ENCODE assay signal across 11 mouse cellular contexts in genomic region chr9:59071220-59071977, GRCm38 (mm10). TPM values are rescaled to one million over a fixed set of nuclear protein-coding genes. Genes with fewer than 3 reads are reported as not detected.
A peak's percentile ranks its signal among the peaks of the same experiment; 100 is the strongest.
DNase-seq lines count a peak whose midpoint lies in the region; ATAC-seq and TF ChIP-seq lines count a peak whose summit lies in the region.
"Had no signal": no experiment of that assay in that cellular context is flagged by ENCODE, and none has a peak within 500 bp of the region (broad histone marks: within the 10 kb centered on the region; RNA-seq: fewer than 3 reads in every experiment).

No protein-coding gene starts in this region.

- H3K9ac ChIP-seq in hindbrain, embryonic 13.5 days = no peak overlapping the region
- no peak overlapping the region for H3K9ac ChIP-seq in heart, embryonic 14.5 days (ENCODE audit: low read length)
- H3K9ac ChIP-seq in midbrain, postnatal 0 days (replicated peaks; ENCODE audit: low read length, poor library complexity, severe bottlenecking) = no peak overlapping the region
- H3K9ac ChIP-seq in liver, embryonic 11.5 days (ENCODE audit: low read depth, low read length) = no peak overlapping the region

- H3K4me1 ChIP-seq in hindbrain, embryonic 13.5 days (replicated peaks) = peaks cover 46% of the 10 kb centered on the region
- H3K4me1 ChIP-seq in hindbrain, embryonic 10.5 days (replicated peaks) = peaks cover 37% of the 10 kb centered on the region
- peaks cover 22 to 27% of the 10 kb centered on the region in 2 experiments for H3K4me1 ChIP-seq in heart, embryonic 14.5 days (ENCODE audit: control insufficient read depth in 2 of 2, insufficient read depth in 2 of 2, low read length in 2 of 2)
- H3K4me1 ChIP-seq in midbrain, postnatal 0 days (ENCODE audit: insufficient read depth, low read length) = peaks cover 15% of the 10 kb centered on the region
- H3K4me1 ChIP-seq in liver, embryonic 11.5 days (replicated peaks; ENCODE audit: control insufficient read depth, insufficient read depth, low read length) = 0 out of 2 replicates have a peak, but pooled peaks cover 3% of the 10 kb centered on the region
- H3K4me1 ChIP-seq: megakaryocyte, embryonic 14.5 days had no signal

- no peak for ATAC-seq in hindbrain, embryonic 13.5 days (ENCODE audit: low FRiP score)
- no peak; the same call in 1 of the 2 replicates for ATAC-seq in heart, embryonic 14.5 days (ENCODE audit: insufficient number of reproducible peaks, insufficient read depth, low FRiP score, low read depth)
- ATAC-seq in midbrain, postnatal 0 days (ENCODE audit: low FRiP score) = no peak
- ATAC-seq in liver, embryonic 11.5 days (replicated peaks; ENCODE audit: low FRiP score) = no peak

- no peak overlapping the region for H3K4me3 ChIP-seq in hindbrain, embryonic 13.5 days
- H3K4me3 ChIP-seq in hindbrain, embryonic 10.5 days = no peak overlapping the region
- H3K4me3 ChIP-seq in heart, embryonic 14.5 days (ENCODE audit: control insufficient read depth in 1 of 2, insufficient read depth in 1 of 2, low read depth in 1 of 2, low read length in 2 of 2) = no peak overlapping the region
- no peak overlapping the region for H3K4me3 ChIP-seq in midbrain, postnatal 0 days (ENCODE audit: low read depth, low read length)
- H3K4me3 ChIP-seq in liver, embryonic 11.5 days (ENCODE audit: low read depth, low read length) = no peak overlapping the region
- H3K4me3 ChIP-seq: megakaryocyte, embryonic 14.5 days had no signal

- H3K4me2 ChIP-seq in hindbrain, embryonic 13.5 days = peak overlapping the region; percentile 52
- H3K4me2 ChIP-seq in heart, embryonic 14.5 days (ENCODE audit: low read length) = no peak overlapping the region
- peak overlapping the region; percentile 44; the same call in 1 of the 2 replicates for H3K4me2 ChIP-seq in midbrain, postnatal 0 days (ENCODE audit: low read depth, low read length, poor library complexity, severe bottlenecking)
- H3K4me2 ChIP-seq in liver, embryonic 11.5 days = no peak overlapping the region

- no peaks in the 10 kb centered on the region for H3K36me3 ChIP-seq in hindbrain, embryonic 13.5 days
- no peaks in the 10 kb centered on the region for H3K36me3 ChIP-seq in hindbrain, embryonic 10.5 days
- H3K36me3 ChIP-seq in heart, embryonic 14.5 days (ENCODE audit: control insufficient read depth, insufficient read depth, low read length) = no peaks in the 10 kb centered on the region
- no peaks in the 10 kb centered on the region for H3K36me3 ChIP-seq in midbrain, postnatal 0 days (ENCODE audit: insufficient read depth, low read length)
- H3K36me3 ChIP-seq in liver, embryonic 11.5 days (ENCODE audit: control insufficient read depth, insufficient read depth, low read length) = no peaks in the 10 kb centered on the region

- no peak for TF ChIP-seq CTCF in midbrain, postnatal 0 days (IDR thresholded peaks at IDR 0.05)

- 53% methylated on average over 7 of the region's 7 CpGs for WGBS in hindbrain, embryonic 13.5 days
- WGBS in hindbrain, embryonic 10.5 days = 68% methylated on average over 7 of the region's 7 CpGs
- WGBS in heart, embryonic 14.5 days = 41% methylated on average over 7 of the region's 7 CpGs
- whole genome bisulfite sequencing in midbrain, postnatal 0 days = 46% methylated on average over 7 of the region's 7 CpGs
- 66% methylated on average over 7 of the region's 7 CpGs for WGBS in liver, embryonic 11.5 days

- H3K27me3 ChIP-seq in hindbrain, embryonic 13.5 days = 0 out of 2 replicates have a peak, but pooled peaks cover 3% of the 10 kb centered on the region
- H3K27me3 ChIP-seq in hindbrain, embryonic 10.5 days (ENCODE audit: insufficient read depth, poor library complexity, severe bottlenecking) = no peaks in the 10 kb centered on the region
- no peaks in the 10 kb centered on the region for H3K27me3 ChIP-seq in heart, embryonic 14.5 days (ENCODE audit: control insufficient read depth, insufficient read depth, low read length)
- H3K27me3 ChIP-seq in midbrain, postnatal 0 days (ENCODE audit: insufficient read depth, low read length) = no peaks in the 10 kb centered on the region
- H3K27me3 ChIP-seq in liver, embryonic 11.5 days (replicated peaks; ENCODE audit: control insufficient read depth, insufficient read depth, low read length) = no peaks in the 10 kb centered on the region

- peak overlapping the region; percentile 72 for H3K27ac ChIP-seq in hindbrain, embryonic 13.5 days
- no peak overlapping the region for H3K27ac ChIP-seq in hindbrain, embryonic 10.5 days
- H3K27ac ChIP-seq in heart, embryonic 14.5 days (replicated peaks in 1 of 2; ENCODE audit: control insufficient read depth in 1 of 2, insufficient read depth in 1 of 2, low read depth in 2 of 2, low read length in 2 of 2) = peak overlapping the region; percentile 54 to 62; a peak in 3 of 4 replicates
- H3K27ac ChIP-seq in midbrain, postnatal 0 days (ENCODE audit: low read depth, low read length) = peak overlapping the region; percentile 80
- no peak overlapping the region for H3K27ac ChIP-seq in liver, embryonic 11.5 days (ENCODE audit: low read depth, low read length)

- H3K9me3 ChIP-seq in hindbrain, embryonic 13.5 days = no peaks in the 10 kb centered on the region
- no peaks in the 10 kb centered on the region for H3K9me3 ChIP-seq in hindbrain, embryonic 10.5 days
- H3K9me3 ChIP-seq in heart, embryonic 14.5 days (ENCODE audit: control insufficient read depth, low read length) = no peaks in the 10 kb centered on the region
- H3K9me3 ChIP-seq in midbrain, postnatal 0 days (ENCODE audit: low read length) = no peaks in the 10 kb centered on the region
- no peaks in the 10 kb centered on the region for H3K9me3 ChIP-seq in liver, embryonic 11.5 days (ENCODE audit: control insufficient read depth, low read length)
- H3K9me3 ChIP-seq: megakaryocyte, embryonic 14.5 days had no signal

- no peak for DNase-seq in hindbrain, embryonic 10.5 days (ENCODE audit: low spot score)
- peak; percentile 50 for DNase-seq in brain, adult 2 months (ENCODE audit: low read depth, low spot score)
- no peak for DNase-seq in midbrain, postnatal 0 days (ENCODE audit: low spot score)
- no peak for DNase-seq in liver, embryonic 11.5 days (ENCODE audit: low spot score)
- no peak for DNase-seq in left cerebral cortex, postnatal 10 days (ENCODE audit: extremely low spot score in 1 of 2, low spot score in 2 of 2)
- no peak for DNase-seq in kidney, adult 9 months
- DNase-seq: kidney, adult 8-10 months; thymus, postnatal 4 days had no signal

- intact Hi-C loops in left cerebral cortex, postnatal 10 days (cut with DNase I) = no loop called here

RNA-seq across cellular contexts. Expression of gene Neo1, which starts 35.2 kb away (rescaled TPM):
- polyA plus RNA-seq in hindbrain, embryonic 13.5 days (2015; fragmentation: Nextera tagmentation; extraction: Ambion mirVana) = 36.5 and 39.1 TPM in 2 replicates
- polyA plus RNA-seq in hindbrain, embryonic 10.5 days (2016; fragmentation: Nextera tagmentation; extraction: Ambion mirVana) = 34.5 and 36.5 TPM in 2 replicates
- polyA plus RNA-seq in heart, embryonic 14.5 days (2014; fragmentation: Nextera tagmentation; extraction: Ambion mirVana) = 33.9 and 35.1 TPM in 2 replicates
- 181 and 194 TPM in 2 replicates for total RNA-seq in midbrain, postnatal 0 days (2014; rRNA removed)
- 32.0 and 40.7 TPM in 2 replicates for polyA plus RNA-seq in midbrain, postnatal 0 days (2015; fragmentation: Nextera tagmentation; extraction: Ambion mirVana)
- polyA plus RNA-seq in liver, embryonic 11.5 days (2014; fragmentation: Nextera tagmentation; extraction: Ambion mirVana) = 11.5 and 14.6 TPM in 2 replicates
- 100 to 1,000 TPM; 176 to 196 TPM for total RNA-seq in left cerebral cortex, postnatal 10 days (2021)

Comparison
In these comparisons a context has a peak if more than half of its experiments do, and no peak if none do; other contexts are left out.
1. H3K27ac ChIP-seq: peak in hindbrain, embryonic 13.5 days (single experiment), heart, embryonic 14.5 days (2 of 2) and midbrain, postnatal 0 days (single experiment); none in hindbrain, embryonic 10.5 days (single experiment) and liver, embryonic 11.5 days (single experiment).
2. H3K4me2 ChIP-seq: peak in hindbrain, embryonic 13.5 days (single experiment) and midbrain, postnatal 0 days (single experiment); none in heart, embryonic 14.5 days (single experiment) and liver, embryonic 11.5 days (single experiment).